Mouse (Mus musculus): ENCODE data around the gene Mc1r.

- no peak for TF ChIP-seq POLR2A (IDR thresholded peaks at IDR 0.05; ENCODE audit: low read depth, low read length)
- TF ChIP-seq CTCF (IDR thresholded peaks at IDR 0.05; ENCODE audit: extremely low read depth, insufficient read depth, insufficient read length, insufficient replicate concordance) = no peak
Measured at GRCm38 (mm10) chr8:123441788-123442187, 34.9 kb downstream of the Mc1r start.

Measured in spleen, adult 2 months (tissue).